Mouse (Mus musculus) kidney, adult 2 months (tissue): ENCODE measurements at regions not wholly inside any gene's neighbourhood (a gene's known extent, or its start where the extent isn't known, plus 50 kb on each side); places are given as distances from the start of the nearest gene placed in this dataset.

Experiments
- CTCF ChIP-seq: fragments of 200-500 bp; conservative IDR thresholded peaks from 2 replicates; pipeline ENCODE4 v1.5.1; 2011; ENCODE audit warnings: low read depth, mild to moderate bottlenecking, control low read depth, low read length, moderate library complexity, mixed read lengths; ENCODE audit not compliant: insufficient read depth, insufficient read length
- POLR2A ChIP-seq: fragments of 200-500 bp; IDR thresholded peaks from one replicate; pipeline ENCODE4 v1.6.1; 2011; ENCODE audit warnings: low read depth, low read length, control low read depth

- no peak for TF ChIP-seq CTCF
- no peak for TF ChIP-seq POLR2A
Measured at GRCm38 (mm10) chr12:26734558-26734897, 265.5 kb downstream of the Cmpk2 start.
